Mouse (Mus musculus): ENCODE measurements around the gene Atxn7. TPM values are rescaled to one million over a fixed set of nuclear protein-coding genes. Genes with fewer than 3 reads are reported as not detected.

The Atxn7 gene
- polyA plus RNA-seq, 1 experiment: 24.9 TPM

GRCm38 (mm10) chr14:14064486-14065141 lies 103.4 kb downstream of the Atxn7 start:
- DNase-seq (ENCODE audit: low read depth): peak; percentile 77

- no peak for DNase-seq (ENCODE audit: low read depth)
These were observed 103.9 kb downstream of the Atxn7 start for GRCm38 (mm10) chr14:14065142-14065498.

GRCm38 (mm10) chr14:14066241-14066640 lies 105.0 kb downstream of the Atxn7 start:
- DNase-seq (ENCODE audit: low read depth): no peak

GRCm38 (mm10) chr14:14067648-14068472 lies 106.6 kb downstream of the Atxn7 start:
- DNase-seq (ENCODE audit: low read depth): no peak

DNA sequence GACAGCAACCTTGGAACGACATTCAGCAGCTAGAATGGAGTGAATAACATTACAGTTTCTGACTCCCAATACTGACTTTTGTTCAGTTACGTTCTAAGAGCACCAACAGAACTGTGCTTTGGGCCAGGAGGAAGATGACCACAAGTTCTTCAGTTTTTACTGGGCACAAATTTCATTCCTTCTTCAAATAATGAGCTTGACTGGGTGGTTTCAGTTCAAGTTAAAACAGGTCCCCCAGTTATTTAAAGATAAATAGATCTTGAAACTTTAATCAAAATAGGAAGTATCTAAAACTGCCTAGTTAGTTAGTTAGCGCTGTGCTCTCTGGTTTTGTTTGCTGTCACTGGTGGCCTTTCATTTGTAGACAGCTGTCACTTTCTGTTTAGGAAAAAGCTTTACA lies 107.3 kb downstream of the Atxn7 start:
- no peak for DNase-seq (ENCODE audit: low read depth)

DNA sequence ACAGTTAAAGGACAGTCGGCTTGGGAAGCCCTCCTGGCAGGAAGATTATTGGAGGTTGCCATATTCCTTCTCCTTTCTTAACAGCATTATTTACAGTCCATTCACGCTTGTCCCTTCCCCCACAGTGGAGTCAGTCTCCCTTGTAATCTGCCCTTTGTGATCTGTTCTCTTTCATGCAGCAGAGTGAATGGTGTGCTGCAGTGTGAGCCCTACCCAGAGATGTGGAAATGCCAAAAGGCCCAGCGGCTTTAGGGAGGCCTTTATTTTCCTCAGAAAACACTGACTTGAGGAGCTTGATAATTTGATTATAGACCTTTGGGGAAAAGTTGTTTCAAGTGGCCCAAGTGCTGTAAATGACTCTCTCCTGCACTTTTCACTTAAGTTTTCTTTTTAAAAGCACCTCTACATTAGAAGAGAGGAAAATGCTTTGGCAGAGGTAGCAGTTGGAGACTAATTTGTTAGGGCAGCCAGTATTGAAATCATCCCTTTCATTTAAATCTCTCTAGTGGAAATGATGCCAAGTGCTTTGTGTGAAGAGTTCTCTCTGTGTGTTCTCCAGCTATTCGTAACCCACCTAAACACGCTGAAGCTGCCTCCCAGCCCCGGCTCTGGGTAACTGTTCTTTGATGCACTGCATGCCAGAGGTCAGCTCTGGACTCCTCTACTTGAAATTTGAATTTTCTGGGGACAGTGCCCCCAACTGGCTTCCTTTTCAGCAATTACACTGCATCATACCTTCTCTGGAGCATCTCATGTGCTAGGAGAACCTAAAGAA lies 109.5 kb downstream of the Atxn7 start:
- no peak for DNase-seq (ENCODE audit: low read depth)

DNA sequence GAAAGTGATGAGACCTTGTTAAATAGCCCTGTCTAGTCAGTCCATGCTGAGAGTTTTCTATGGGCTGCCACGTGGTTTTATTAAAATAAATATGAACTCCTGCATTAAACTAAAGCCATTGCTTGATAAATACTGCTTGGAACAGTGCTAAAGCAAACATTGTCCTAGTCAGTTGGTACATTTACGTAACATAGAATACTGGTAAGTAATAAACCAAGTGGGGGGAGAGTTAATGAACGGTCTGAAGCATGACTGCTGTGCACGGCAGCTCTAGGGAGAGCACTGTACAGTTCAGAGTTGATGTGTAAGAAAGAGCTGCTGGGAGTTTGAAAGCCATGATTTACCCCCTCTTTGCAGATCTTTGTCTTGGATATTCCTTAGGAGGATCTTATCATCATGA lies 110.2 kb downstream of the Atxn7 start:
- no peak for DNase-seq (ENCODE audit: low read depth)

- DNase-seq (ENCODE audit: low read depth): no peak
These were observed 119.5 kb downstream of the Atxn7 start for GRCm38 (mm10) chr14:14080604-14081194.

DNA sequence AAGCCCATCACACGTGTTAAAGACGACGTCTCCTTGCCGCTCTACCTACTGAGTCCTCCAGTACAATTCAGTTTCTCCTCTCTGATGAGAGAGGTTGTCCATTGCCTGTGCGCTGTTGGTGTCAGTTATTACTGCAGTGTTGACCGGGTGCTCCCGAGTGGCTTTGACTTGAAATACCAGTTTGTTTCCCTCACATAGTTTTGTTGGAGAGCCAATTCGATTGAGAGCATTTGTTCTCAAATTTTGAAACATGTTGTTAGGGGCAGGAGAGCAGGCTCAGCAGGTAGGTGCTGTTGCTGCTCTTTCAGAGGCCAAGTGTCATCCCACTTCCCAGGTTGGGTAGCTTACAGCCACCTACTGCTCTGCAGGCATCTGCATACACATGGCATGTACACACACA lies 122.6 kb downstream of the Atxn7 start:
- DNase-seq (ENCODE audit: low read depth): peak; percentile 46

DNA sequence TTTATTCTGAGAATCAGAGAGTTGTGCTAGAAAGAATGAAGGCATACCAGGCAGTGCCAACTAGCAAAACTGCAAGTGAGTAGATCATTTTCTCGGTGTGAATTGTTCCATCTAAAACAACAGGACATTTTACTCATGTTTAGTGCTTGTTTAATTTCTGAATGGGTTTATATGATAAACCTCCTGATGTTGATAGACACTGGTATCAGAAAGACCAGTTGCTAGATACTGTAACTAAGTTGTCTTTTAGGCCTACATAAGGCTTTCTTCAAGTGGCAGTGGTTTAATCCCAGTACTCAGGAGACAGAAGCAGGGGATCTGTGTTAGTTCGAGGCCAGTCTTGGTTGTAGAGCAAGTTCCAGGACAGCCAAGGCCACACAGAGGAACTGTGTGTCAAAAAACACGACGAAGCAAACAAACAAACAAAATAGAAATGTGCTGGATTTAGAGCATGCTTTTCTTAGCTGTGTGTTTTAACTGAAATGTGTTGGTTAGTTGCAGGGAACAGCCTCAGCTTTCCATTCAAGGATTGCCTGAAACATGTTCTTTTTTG lies 125.5 kb downstream of the Atxn7 start:
- no peak for DNase-seq (ENCODE audit: low read depth)

DNA sequence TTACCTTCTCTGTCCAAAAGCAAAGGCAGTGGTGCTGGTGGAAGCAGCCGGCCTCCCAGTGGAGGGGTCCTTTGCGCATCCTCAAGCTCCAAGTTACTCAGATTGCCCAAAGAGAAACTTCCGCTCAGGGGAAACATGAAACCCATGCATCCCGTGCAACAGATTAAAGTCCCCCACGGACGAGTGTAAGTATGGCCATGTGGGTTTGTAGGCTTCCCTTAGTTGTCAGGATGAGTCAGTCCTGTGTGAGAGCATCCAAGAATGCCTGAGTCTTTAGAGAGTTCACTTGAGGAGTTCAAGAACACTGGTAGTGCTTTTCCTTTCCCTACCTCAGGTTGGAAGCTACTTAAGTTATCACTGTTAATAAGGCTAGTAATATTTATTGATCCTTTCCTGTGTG lies 126.1 kb downstream of the Atxn7 start:
- no peak for DNase-seq (ENCODE audit: low read depth)

DNA sequence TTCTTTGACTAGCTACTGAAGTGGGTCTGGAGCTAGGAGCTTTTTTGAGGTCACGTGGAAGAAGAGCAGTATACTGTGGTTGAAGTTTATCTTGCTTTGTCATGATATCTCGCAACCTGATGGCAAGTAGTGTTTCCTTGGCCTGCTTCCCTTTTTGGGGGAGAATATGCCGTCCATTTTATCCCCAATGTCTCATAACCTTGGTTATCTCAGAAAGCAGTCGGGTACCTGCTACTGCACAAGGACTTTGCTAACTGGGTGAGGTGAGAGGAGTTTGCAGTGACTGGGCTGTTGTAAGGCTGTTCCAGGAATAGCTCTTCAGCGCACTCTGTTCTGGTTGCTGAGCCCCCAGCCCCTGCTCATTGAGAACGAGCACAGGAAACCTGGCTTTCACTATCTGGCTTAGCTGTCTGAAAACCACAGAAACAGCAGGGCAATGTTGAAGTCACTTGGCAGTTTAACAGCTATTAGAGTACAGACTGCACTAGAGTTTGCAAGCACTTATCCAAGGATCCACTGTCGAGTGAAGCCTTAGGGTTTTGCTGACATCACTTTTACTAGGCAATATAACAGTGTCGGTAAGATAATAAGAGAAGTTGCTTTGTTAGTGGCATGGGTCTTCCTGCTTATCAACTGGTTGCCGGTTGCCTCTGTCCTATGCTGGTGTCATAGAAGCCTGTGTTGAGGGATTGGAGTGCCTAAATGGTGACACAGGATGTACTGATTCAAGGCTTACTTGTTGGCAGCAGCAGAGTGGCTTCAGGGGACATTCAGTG lies 127.0 kb downstream of the Atxn7 start:
- DNase-seq (ENCODE audit: low read depth): no peak

DNA sequence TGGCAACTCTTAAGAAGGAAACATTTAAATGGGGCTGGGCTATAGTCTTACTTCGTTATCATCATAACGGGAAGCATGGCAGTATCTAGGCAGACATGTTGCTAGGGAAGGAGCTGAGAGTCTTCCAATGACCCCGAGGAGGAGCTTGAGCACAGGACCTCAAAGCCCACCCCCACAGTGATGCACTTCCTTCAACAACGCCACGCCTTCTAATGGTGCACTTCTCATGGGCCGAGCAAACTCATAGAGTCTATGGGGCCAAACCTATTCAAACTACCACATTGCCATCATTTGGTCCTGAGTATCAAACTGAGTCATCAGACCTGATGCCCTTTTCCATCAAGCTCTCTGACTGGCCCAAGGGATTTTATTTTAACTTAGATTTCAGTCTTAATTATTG lies 129.3 kb downstream of the Atxn7 start:
- no peak for DNase-seq (ENCODE audit: low read depth)

- DNase-seq (ENCODE audit: low read depth): no peak
These were observed 137.2 kb downstream of the Atxn7 start for GRCm38 (mm10) chr14:14098330-14098980.

- DNase-seq (ENCODE audit: low read depth): no peak
These were observed 139.6 kb downstream of the Atxn7 start for GRCm38 (mm10) chr14:14100773-14101280.

DNA sequence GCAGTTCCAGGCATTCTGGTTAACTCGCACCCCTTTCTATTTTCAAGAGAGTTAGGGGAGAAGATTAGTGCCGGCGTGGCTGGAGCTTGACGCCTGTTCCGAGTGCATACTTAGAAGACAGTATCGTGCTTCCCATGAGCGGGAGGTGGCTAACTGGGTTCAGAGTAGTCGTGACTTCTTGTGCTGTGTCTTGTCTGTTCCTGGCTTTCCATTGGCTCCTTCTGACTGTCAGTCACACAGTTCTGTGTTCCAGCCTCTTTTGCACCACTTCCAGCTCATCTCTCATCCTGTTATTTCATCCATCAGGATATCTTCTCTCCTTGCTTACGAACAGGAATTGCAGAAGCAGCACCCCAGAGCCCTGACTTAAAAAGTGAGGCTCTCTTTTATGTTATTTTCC lies 140.1 kb downstream of the Atxn7 start:
- DNase-seq (ENCODE audit: low read depth): no peak

- no peak for DNase-seq (ENCODE audit: low read depth)
These were observed 143.1 kb downstream of the Atxn7 start for GRCm38 (mm10) chr14:14104213-14104929.

DNA sequence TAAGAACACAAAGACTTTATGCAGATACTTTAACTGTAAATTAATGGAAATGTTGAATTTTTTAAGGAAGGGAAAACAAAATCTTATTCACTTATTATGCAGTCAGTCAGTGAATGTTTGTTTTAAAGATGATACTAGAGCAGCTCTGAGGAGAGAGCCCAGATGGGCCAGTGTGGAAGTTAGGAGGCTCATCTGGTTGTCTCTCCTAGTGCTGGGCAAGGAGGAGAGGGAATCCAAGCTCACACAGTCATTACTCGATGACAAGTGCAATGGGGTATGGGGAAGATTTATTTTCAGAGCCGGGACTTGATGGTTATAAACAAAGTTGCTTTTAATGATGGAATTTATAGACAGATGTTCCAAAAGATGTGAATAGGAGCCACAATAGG lies 143.7 kb downstream of the Atxn7 start:
- no peak for DNase-seq (ENCODE audit: low read depth)

DNA sequence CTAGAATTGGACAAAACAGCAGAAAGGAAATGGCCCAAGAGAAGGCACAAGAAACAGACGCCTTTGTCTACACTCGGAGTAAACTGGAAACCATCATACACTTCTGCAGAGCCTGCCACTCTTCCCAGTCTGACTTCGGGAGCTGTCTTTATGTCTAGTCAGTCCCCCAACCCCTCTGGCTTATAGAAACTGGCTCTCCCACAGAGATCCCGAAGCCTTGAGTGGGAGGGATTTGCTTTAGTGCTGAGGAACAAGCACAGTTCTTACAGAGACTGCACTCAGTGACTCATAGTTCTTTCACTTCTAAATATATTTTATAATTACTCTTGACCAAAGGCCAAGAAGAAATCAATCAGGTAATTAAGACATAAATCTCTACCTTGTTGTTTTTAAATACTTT lies 149.5 kb downstream of the Atxn7 start:
- DNase-seq (ENCODE audit: low read depth): no peak
